Mouse (Mus musculus) lung, adult 10 weeks (tissue): ENCODE data around the gene 1700028J19Rik. TPM values are rescaled to one million over a fixed set of nuclear protein-coding genes. Genes with fewer than 3 reads are reported as not detected.

Experiments
- polyA plus RNA-seq: library from polyadenylated mRNA; stranded (reverse); fragments of 350-450 nt; fragmentation: Illumina TruSeq; extraction: RNeasy Lipid Tissue Mini Kit (QIAGEN cat#74804); gene quantifications from one replicate; pipeline ENCODE4 v1.2.3, GENCODE M21; 2014; ENCODE audit warnings: low read depth, low replicate concordance; ENCODE audit not compliant: insufficient read depth

Gene 1700028J19Rik
- 0.31 TPM for polyA plus RNA-seq

GRCm38 (mm10) chr7:44246055-44246983 is at the start of gene 1700028J19Rik, which contains the start of gene 2410002F23Rik:
Gene 1700028J19Rik (minus strand): TSS chr7:44246695.
Gene 2410002F23Rik (plus strand): TSS chr7:44246722.

GRCm38 (mm10) chr7:44261147-44261546 is 14.7 kb upstream of the 1700028J19Rik start, which contains the start of gene Gm15517:
Gene Gm15517 (plus strand): TSS chr7:44261447.

GRCm38 (mm10) chr7:44257278-44257677 is 10.8 kb upstream of the 1700028J19Rik start, which contains the start of gene Acp4:
Gene Acp4 (minus strand): TSS chr7:44257378.

GRCm38 (mm10) chr7:44235909-44236308 is 10.6 kb downstream of the 1700028J19Rik start, which contains the start of gene Gm36864:
Gene Gm36864 (plus strand): TSS chr7:44236177.

GRCm38 (mm10) chr7:44225076-44225475 is 21.4 kb downstream of the 1700028J19Rik start, which contains the start of gene Klk1:
Gene Klk1 (plus strand): TSS chr7:44225360.

GRCm38 (mm10) chr7:44215645-44216044 is 30.9 kb downstream of the 1700028J19Rik start, which contains the start of gene Klk1b5:
Gene Klk1b5 (plus strand): TSS chr7:44215945.

GRCm38 (mm10) chr7:44207135-44207534 is 39.4 kb downstream of the 1700028J19Rik start, which contains the start of gene Klk1b4:
Gene Klk1b4 (plus strand): TSS chr7:44207435.

GRCm38 (mm10) chr7:44197891-44198290 is 48.6 kb downstream of the 1700028J19Rik start, which contains the start of gene Klk1b3:
Gene Klk1b3 (plus strand): TSS chr7:44198191.

GRCm38 (mm10) chr7:44187936-44188335 is 58.6 kb downstream of the 1700028J19Rik start, which contains the start of gene Klk1b24:
Gene Klk1b24 (plus strand): TSS chr7:44188236.

Other genes starting within 250 kb of the 1700028J19Rik start
- gene Klk1b26, start 234.5 kb downstream of the 1700028J19Rik start, polyA plus RNA-seq: not detected
- gene Klk1b27, start 194.4 kb downstream of the 1700028J19Rik start, polyA plus RNA-seq: not detected
- not detected for gene Klk1b21, start 144.4 kb downstream of the 1700028J19Rik start, polyA plus RNA-seq
- not detected for gene Klk1b22, start 134.0 kb downstream of the 1700028J19Rik start, polyA plus RNA-seq
- gene Klk1b16, start 109.9 kb downstream of the 1700028J19Rik start, polyA plus RNA-seq: not detected
- gene Klk1b24, start 58.5 kb downstream of the 1700028J19Rik start, polyA plus RNA-seq: not detected
- not detected for gene Klk1b3, start 48.5 kb downstream of the 1700028J19Rik start, polyA plus RNA-seq
- not detected for gene Klk1b4, start 39.3 kb downstream of the 1700028J19Rik start, polyA plus RNA-seq
- gene Klk1b5, start 30.8 kb downstream of the 1700028J19Rik start, polyA plus RNA-seq: not detected
- 1.4 TPM for gene Klk1, start 21.3 kb downstream of the 1700028J19Rik start, polyA plus RNA-seq
- not detected for gene Gm36864, start 10.5 kb downstream of the 1700028J19Rik start, polyA plus RNA-seq
- gene 2410002F23Rik, start within 50 bp of the 1700028J19Rik start, polyA plus RNA-seq: 13.5 TPM
- not detected for gene Acp4, start 10.7 kb upstream of the 1700028J19Rik start, polyA plus RNA-seq
- not detected for gene Gm15517, start 14.8 kb upstream of the 1700028J19Rik start, polyA plus RNA-seq
- 3.6 TPM for gene Clec11a, start 60.2 kb upstream of the 1700028J19Rik start, polyA plus RNA-seq
- gene Shank1, start 63.6 kb upstream of the 1700028J19Rik start, polyA plus RNA-seq: 0.14 TPM
- gene Syt3, start 137.4 kb upstream of the 1700028J19Rik start, polyA plus RNA-seq: 1.0 TPM
- 0.41 TPM for gene 1700008O03Rik, start 139.1 kb upstream of the 1700028J19Rik start, polyA plus RNA-seq
- gene Lrrc4b, start 182.3 kb upstream of the 1700028J19Rik start, polyA plus RNA-seq: 0.48 TPM
- not detected for gene Aspdh, start 218.7 kb upstream of the 1700028J19Rik start, polyA plus RNA-seq
- gene Josd2, start 221.3 kb upstream of the 1700028J19Rik start, polyA plus RNA-seq: 66.0 TPM
- gene Emc10, start 249.8 kb upstream of the 1700028J19Rik start, polyA plus RNA-seq: 83.9 TPM
- 2.5 TPM for gene Fam71e1, start 249.9 kb upstream of the 1700028J19Rik start, polyA plus RNA-seq